Mouse (Mus musculus): ENCODE data around the gene Cpz. TPM values are rescaled to one million over a fixed set of nuclear protein-coding genes. Genes with fewer than 3 reads are reported as not detected.

Cpz gene
- polyA plus RNA-seq, 1 experiment from 2014 or later: 11.7 TPM

DNA sequence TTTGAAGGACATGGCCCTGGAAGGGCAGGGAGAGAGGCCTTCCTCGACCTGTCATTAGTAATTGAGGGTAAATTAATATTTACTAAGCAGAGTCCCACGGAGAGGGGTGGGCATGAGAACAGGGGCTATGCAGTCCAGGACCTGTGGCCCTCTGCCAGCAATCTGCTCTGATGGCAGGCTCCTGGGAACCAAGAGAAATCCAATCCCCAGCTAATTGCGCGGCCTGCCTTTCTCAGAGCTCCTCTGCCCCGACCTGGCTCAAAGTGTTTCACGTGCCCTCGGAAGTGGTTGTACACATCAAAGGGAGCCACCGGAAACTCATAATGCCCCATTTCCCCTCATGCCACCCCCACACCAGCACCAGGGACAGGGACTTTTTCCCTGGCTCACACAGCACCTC, 63.4 kb downstream of the Cpz start:
- Histone ChIP-seq H3K4me2 (ENCODE audit: low read length) (no peak overlapping the region), H3K4me1 (replicated peaks; ENCODE audit: control insufficient read depth, insufficient read depth, low read length) (no peaks in the 10 kb centered on the region), H3K9me3 (ENCODE audit: control insufficient read depth, low read length) (no peaks in the 10 kb centered on the region), H3K27ac (ENCODE audit: low read depth) (no peak overlapping the region), H3K36me3 (ENCODE audit: control insufficient read depth, insufficient read depth, low read length) (no peaks in the 10 kb centered on the region), H3K4me3 (ENCODE audit: low read depth, low read length) (no peak overlapping the region), H3K27me3 (replicated peaks; ENCODE audit: control insufficient read depth, insufficient read depth, low read length) (peaks cover 31% of the 10 kb centered on the region), H3K9ac (ENCODE audit: low read length) (no peak overlapping the region)
- no peak for ATAC-seq (replicated peaks; ENCODE audit: low FRiP score, low TSS enrichment, low read depth)
- WGBS: 47% methylated on average over 8 of the region's 8 CpGs
- DNase-seq (ENCODE audit: low spot score): no peak

DNA sequence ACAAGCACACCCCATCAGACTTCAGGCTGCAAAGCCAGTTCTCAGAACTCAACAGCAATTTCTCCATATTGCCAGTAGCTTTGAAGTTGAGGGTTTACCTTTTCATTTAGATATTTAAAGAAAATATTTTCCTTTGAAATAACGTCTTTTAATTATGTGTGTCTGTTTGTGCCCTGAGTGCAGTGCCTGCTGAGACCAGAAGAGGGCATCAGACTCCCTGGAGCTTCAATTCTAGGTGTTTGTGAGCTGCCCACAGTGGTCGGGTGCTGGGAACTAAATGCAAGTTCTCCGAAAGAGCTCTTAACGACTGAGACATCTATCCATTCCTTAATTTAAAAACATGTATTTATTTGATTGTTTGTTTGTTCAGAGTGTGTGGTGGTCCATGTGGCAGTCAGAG, 65.7 kb downstream of the Cpz start:
- Histone ChIP-seq H3K27me3 (replicated peaks; ENCODE audit: control insufficient read depth, insufficient read depth, low read length) (peaks cover 15% of the 10 kb centered on the region; the same call in 1 of the 2 replicates), H3K9me3 (ENCODE audit: control insufficient read depth, low read length) (no peaks in the 10 kb centered on the region), H3K9ac (ENCODE audit: low read length) (no peak overlapping the region), H3K4me1 (replicated peaks; ENCODE audit: control insufficient read depth, insufficient read depth, low read length) (no peaks in the 10 kb centered on the region), H3K27ac (ENCODE audit: low read depth) (no peak overlapping the region), H3K4me2 (ENCODE audit: low read length) (no peak overlapping the region), H3K4me3 (ENCODE audit: low read depth, low read length) (no peak overlapping the region), H3K36me3 (ENCODE audit: control insufficient read depth, insufficient read depth, low read length) (no peaks in the 10 kb centered on the region)
- ATAC-seq (replicated peaks; ENCODE audit: low FRiP score, low TSS enrichment, low read depth) (no peak), DNase-seq (ENCODE audit: low spot score) (no peak)
- WGBS: 82% methylated on average over 4 of the region's 4 CpGs

- H3K4me2 ChIP-seq (ENCODE audit: low read length): no peak overlapping the region
- no peaks in the 10 kb centered on the region for H3K36me3 ChIP-seq (ENCODE audit: control insufficient read depth, insufficient read depth, low read length)
- H3K9me3 ChIP-seq (ENCODE audit: control insufficient read depth, low read length): no peaks in the 10 kb centered on the region
- WGBS: 69% methylated on average over 3 of the region's 3 CpGs
- H3K27me3 ChIP-seq (replicated peaks; ENCODE audit: control insufficient read depth, insufficient read depth, low read length): peaks cover 13% of the 10 kb centered on the region; the same call in 1 of the 2 replicates
- no peak overlapping the region for H3K27ac ChIP-seq (ENCODE audit: low read depth)
- no peak for ATAC-seq (replicated peaks; ENCODE audit: low FRiP score, low TSS enrichment, low read depth)
- no peaks in the 10 kb centered on the region for H3K4me1 ChIP-seq (replicated peaks; ENCODE audit: control insufficient read depth, insufficient read depth, low read length)
- DNase-seq (ENCODE audit: low spot score): no peak
- no peak overlapping the region for H3K9ac ChIP-seq (ENCODE audit: low read length)
- H3K4me3 ChIP-seq (ENCODE audit: low read depth, low read length): no peak overlapping the region
Measured at GRCm38 (mm10) chr5:35458267-35458666, 67.2 kb downstream of the Cpz start.

- peaks cover 17% of the 10 kb centered on the region for H3K27me3 ChIP-seq (replicated peaks; ENCODE audit: control insufficient read depth, insufficient read depth, low read length)
- no peaks in the 10 kb centered on the region for H3K4me1 ChIP-seq (replicated peaks; ENCODE audit: control insufficient read depth, insufficient read depth, low read length)
- H3K4me3 ChIP-seq (ENCODE audit: low read depth, low read length): no peak overlapping the region
- no peak for DNase-seq (ENCODE audit: low spot score)
- no peak overlapping the region for H3K27ac ChIP-seq (ENCODE audit: low read depth)
- H3K9me3 ChIP-seq (ENCODE audit: control insufficient read depth, low read length): no peaks in the 10 kb centered on the region
- 72% methylated on average over 7 of the region's 7 CpGs for WGBS
- no peak for ATAC-seq (replicated peaks; ENCODE audit: low FRiP score, low TSS enrichment, low read depth)
- H3K36me3 ChIP-seq (ENCODE audit: control insufficient read depth, insufficient read depth, low read length): no peaks in the 10 kb centered on the region
- H3K4me2 ChIP-seq (ENCODE audit: low read length): no peak overlapping the region
- no peak overlapping the region for H3K9ac ChIP-seq (ENCODE audit: low read length)
Measured at GRCm38 (mm10) chr5:35457364-35457763, 68.1 kb downstream of the Cpz start.

DNA sequence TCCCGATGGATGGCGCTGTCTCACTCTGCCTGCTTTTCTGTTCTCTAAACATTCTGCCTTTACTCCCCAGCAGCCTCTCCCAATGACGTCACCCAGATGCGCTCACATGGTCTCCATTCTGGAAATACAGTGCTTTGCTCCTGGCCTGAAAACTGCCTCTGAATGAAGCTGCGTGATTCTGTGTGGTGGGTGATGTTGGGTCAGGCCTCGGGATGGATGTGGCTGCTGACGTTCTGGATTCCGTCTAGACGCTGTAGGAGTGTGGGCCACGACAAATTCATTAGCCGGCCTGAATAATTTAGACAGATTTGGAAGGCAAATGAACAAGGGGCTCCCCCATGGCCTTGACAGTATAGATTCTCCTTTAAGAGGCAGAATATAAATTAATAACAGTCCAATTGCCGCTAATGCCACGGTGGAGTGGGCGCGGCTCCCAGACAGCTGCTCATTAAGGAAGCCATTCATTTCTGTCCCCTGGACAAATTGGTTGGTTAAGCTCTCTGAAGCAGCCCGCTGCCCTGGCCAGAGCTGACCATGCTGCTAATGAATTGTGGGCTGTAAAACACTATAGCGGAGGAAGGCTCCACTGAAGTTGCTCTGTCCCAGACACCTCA, 71.2 kb downstream of the Cpz start:
- Histone ChIP-seq H3K4me1 (replicated peaks; ENCODE audit: control insufficient read depth, insufficient read depth, low read length) (no peaks in the 10 kb centered on the region), H3K27me3 (replicated peaks; ENCODE audit: control insufficient read depth, insufficient read depth, low read length) (peaks cover 9% of the 10 kb centered on the region), H3K9me3 (ENCODE audit: control insufficient read depth, low read length) (no peaks in the 10 kb centered on the region), H3K4me3 (ENCODE audit: low read depth, low read length) (no peak overlapping the region), H3K36me3 (ENCODE audit: control insufficient read depth, insufficient read depth, low read length) (no peaks in the 10 kb centered on the region), H3K9ac (ENCODE audit: low read length) (no peak overlapping the region), H3K4me2 (ENCODE audit: low read length) (no peak overlapping the region), H3K27ac (ENCODE audit: low read depth) (no peak overlapping the region)
- 29% methylated on average over 17 of the region's 17 CpGs for WGBS
- ATAC-seq (replicated peaks; ENCODE audit: low FRiP score, low TSS enrichment, low read depth) (no peak), DNase-seq (ENCODE audit: low spot score) (peak; percentile 53)

Other genes starting within 250 kb of the Cpz start
- 0.05 TPM in 1 of 2 replicates, not detected in the other for gene Adra2c, start 247.4 kb downstream of the Cpz start, polyA plus RNA-seq (2014; fragmentation: Nextera tagmentation; extraction: Ambion mirVana)
- gene Hmx1, start 136.6 kb downstream of the Cpz start, polyA plus RNA-seq (2014; fragmentation: Nextera tagmentation; extraction: Ambion mirVana): not detected in 2 replicates
- 8.9 and 9.5 TPM in 2 replicates for gene Trmt44, start 49.4 kb upstream of the Cpz start, polyA plus RNA-seq (2014; fragmentation: Nextera tagmentation; extraction: Ambion mirVana)
- 13.2 and 15.1 TPM in 2 replicates for gene Acox3, start 57.3 kb upstream of the Cpz start, polyA plus RNA-seq (2014; fragmentation: Nextera tagmentation; extraction: Ambion mirVana)
- gene Htra3, start 154.1 kb upstream of the Cpz start, polyA plus RNA-seq (2014; fragmentation: Nextera tagmentation; extraction: Ambion mirVana): 39.1 and 47.9 TPM in 2 replicates
- gene Sh3tc1, start 214.3 kb upstream of the Cpz start, polyA plus RNA-seq (2014; fragmentation: Nextera tagmentation; extraction: Ambion mirVana): 7.9 and 10.1 TPM in 2 replicates
- 3.1 and 4.4 TPM in 2 replicates for gene Ablim2, start 232.2 kb upstream of the Cpz start, polyA plus RNA-seq (2014; fragmentation: Nextera tagmentation; extraction: Ambion mirVana)

Data from intestine, embryonic 14.5 days (tissue).